Mouse (Mus musculus): ENCODE results near the gene Apc2.

GRCm38 (mm10) chr10:80315315-80315714 lies 19.5 kb downstream of the Apc2 start:
- no peak for TF ChIP-seq CTCF (conservative IDR thresholded peaks at IDR 0.05; ENCODE audit: insufficient read depth, insufficient read length, low read depth, low read length)
- no peak for TF ChIP-seq POLR2A (IDR thresholded peaks at IDR 0.05; ENCODE audit: low read depth, low read length)

Measured in kidney, adult 2 months (tissue).